Mouse (Mus musculus): ENCODE data around the gene Btg4. TPM values are rescaled to one million over a fixed set of nuclear protein-coding genes. Genes with fewer than 3 reads are reported as not detected.

The Btg4 gene
- polyA plus RNA-seq (2015; fragmentation: Illumina TruSeq; extraction: RNeasy Lipid Tissue Mini Kit (QIAGEN cat#74804); ENCODE audit: low read depth, low replicate concordance) = not detected

GRCm38 (mm10) chr9:51060601-51061000, at the start of gene Btg4:
Gene Btg4 (plus strand): TSS chr9:51060901.

GRCm38 (mm10) chr9:51076979-51077315, 16.2 kb downstream of the Btg4 start, which contains the start of gene Layn:
Gene Layn (minus strand): TSS chr9:51077094.

GRCm38 (mm10) chr9:51101756-51102425, 41.2 kb downstream of the Btg4 start, which contains the start of gene 4833427G06Rik:
Gene 4833427G06Rik (minus strand): TSS chr9:51102078.

GRCm38 (mm10) chr9:51165312-51166180, 104.8 kb downstream of the Btg4 start, which contains the start of gene Gm32742:
Gene Gm32742 (minus strand): TSS chr9:51165517.

Other genes starting within 250 kb of the Btg4 start
- gene Ppp2r1b, start 215.6 kb upstream of the Btg4 start, polyA plus RNA-seq (2015; fragmentation: Illumina TruSeq; extraction: RNeasy Lipid Tissue Mini Kit (QIAGEN cat#74804); ENCODE audit: low read depth, low replicate concordance) = 12.9 TPM
- gene Sik2, start 51.8 kb upstream of the Btg4 start, polyA plus RNA-seq (2015; fragmentation: Illumina TruSeq; extraction: RNeasy Lipid Tissue Mini Kit (QIAGEN cat#74804); ENCODE audit: low read depth, low replicate concordance) = 20.4 TPM
- 10.4 TPM for gene Layn, start 16.2 kb downstream of the Btg4 start, polyA plus RNA-seq (2015; fragmentation: Illumina TruSeq; extraction: RNeasy Lipid Tissue Mini Kit (QIAGEN cat#74804); ENCODE audit: low read depth, low replicate concordance)
- 1.4 TPM for gene 4833427G06Rik, start 41.2 kb downstream of the Btg4 start, polyA plus RNA-seq (2015; fragmentation: Illumina TruSeq; extraction: RNeasy Lipid Tissue Mini Kit (QIAGEN cat#74804); ENCODE audit: low read depth, low replicate concordance)
- gene Gm32742, start 104.6 kb downstream of the Btg4 start, polyA plus RNA-seq (2015; fragmentation: Illumina TruSeq; extraction: RNeasy Lipid Tissue Mini Kit (QIAGEN cat#74804); ENCODE audit: low read depth, low replicate concordance) = not detected
- not detected for gene Pou2af1, start 152.8 kb downstream of the Btg4 start, polyA plus RNA-seq (2015; fragmentation: Illumina TruSeq; extraction: RNeasy Lipid Tissue Mini Kit (QIAGEN cat#74804); ENCODE audit: low read depth, low replicate concordance)
- gene Colca2, start 217.7 kb downstream of the Btg4 start, polyA plus RNA-seq (2015; fragmentation: Illumina TruSeq; extraction: RNeasy Lipid Tissue Mini Kit (QIAGEN cat#74804); ENCODE audit: low read depth, low replicate concordance) = 2.5 TPM